Mouse (Mus musculus) liver, embryonic 14.5 days (tissue): Measurements from ENCODE around the gene Rhot1.

Experiments used
- CTCF ChIP-seq: IDR thresholded peaks from 2 replicates; pipeline ENCODE4 v1.5.1; 2016; ENCODE audit warnings: antibody characterized with exemption, low read depth, control low read depth
- EP300 ChIP-seq: IDR thresholded peaks from 2 replicates; pipeline ENCODE4 v1.6.1; 2016; ENCODE audit warnings: antibody characterized with exemption, low read depth

DNA sequence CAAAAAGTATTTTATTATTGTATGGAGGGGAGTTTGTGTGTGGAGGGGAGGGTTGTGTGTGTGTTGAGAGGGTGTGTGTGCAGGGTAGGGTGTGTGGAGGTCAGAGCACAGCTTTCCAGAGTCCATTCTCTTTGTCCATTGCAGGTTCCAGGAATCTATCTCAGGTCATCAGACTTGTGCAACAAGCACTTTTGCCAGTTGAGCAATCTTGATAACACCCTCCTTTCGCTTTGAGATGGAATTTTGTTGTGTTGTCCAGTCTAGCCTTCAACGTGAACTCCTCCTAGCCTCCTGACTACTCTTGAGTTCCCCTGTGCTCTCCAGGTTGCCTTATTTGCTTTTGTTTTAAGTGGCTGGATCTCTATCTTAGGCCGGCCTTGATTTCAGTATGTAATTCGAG is 18.5 kb upstream of the Rhot1 start:
- TF ChIP-seq CTCF (no peak), EP300 (no peak)
